8 mouse cellular contexts compared by ENCODE assay signal in the genomic region with DNA sequence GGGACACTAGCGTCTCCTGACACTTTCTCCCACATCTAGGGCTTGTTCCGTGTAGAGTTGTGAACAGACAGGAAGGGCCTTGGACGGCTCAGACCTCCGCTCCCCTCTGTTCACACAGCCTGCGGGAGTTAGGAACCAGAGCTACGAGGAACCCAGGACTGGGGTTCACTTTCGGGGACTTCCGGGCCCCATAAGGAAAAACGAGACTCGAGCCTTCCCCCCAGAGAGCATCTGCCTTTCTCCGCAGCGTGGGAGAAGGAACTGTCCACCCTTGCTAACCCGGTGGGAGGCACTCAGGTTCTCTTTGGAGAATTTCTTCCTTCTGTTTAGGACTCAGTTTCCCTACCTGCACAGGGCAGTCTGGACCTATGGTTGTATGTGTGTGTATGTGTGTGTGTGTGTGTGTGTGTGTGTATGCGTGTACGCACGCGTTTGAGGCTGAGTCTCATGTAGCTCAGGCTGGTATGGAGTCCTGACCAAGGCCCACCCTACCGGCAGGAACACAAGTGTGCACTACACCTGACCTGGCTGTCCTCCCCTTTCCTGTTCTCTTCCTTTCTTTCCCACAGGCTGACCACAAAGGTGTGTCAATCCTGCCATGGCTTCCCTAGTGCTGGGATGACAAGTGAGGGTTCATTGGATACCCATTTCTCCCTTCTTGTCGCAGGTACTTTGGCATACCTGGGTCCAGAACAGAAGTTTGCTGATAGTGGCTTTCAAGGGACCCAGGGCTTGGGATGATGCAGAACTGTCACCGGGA. TPM values are rescaled to one million over a fixed set of nuclear protein-coding genes. Genes with fewer than 3 reads are reported as not detected.
A peak's percentile ranks its signal among the peaks of the same experiment; 100 is the strongest.
DNase-seq lines count a peak whose midpoint lies in the region; ATAC-seq and TF ChIP-seq lines count a peak whose summit lies in the region.

No protein-coding gene starts in this region.

- no peak overlapping the region for H3K9ac ChIP-seq in CH12.LX (ENCODE audit: insufficient read depth, low read depth)
- no peak overlapping the region for H3K9ac ChIP-seq in forebrain, embryonic 15.5 days (replicated peaks)

- no peak for TF ChIP-seq EP300 in CH12.LX (IDR thresholded peaks at IDR 0.05; ENCODE audit: low read length)

- dilution Hi-C loops in CH12.LX (cut with MboI; ENCODE audit: extremely low pct_ligation_motif_present, extremely low pct_unique_long_range_greater_than_20kb, low sequenced_read_pairs): no loop called here

- no peak overlapping the region for H3K4me2 ChIP-seq in CH12.LX (ENCODE audit: insufficient read depth, low read depth, poor library complexity, severe bottlenecking)
- peak overlapping the region; percentile 12; the same call in 1 of the 2 replicates for H3K4me2 ChIP-seq in forebrain, embryonic 15.5 days (replicated peaks)

- peaks cover 10 to 14% of the 10 kb centered on the region in 2 experiments; a peak in 3 of 4 replicates for H3K4me1 ChIP-seq in CH12.LX (ENCODE audit: control insufficient read depth in 1 of 2, insufficient read depth in 2 of 2)
- peaks cover 20% of the 10 kb centered on the region for H3K4me1 ChIP-seq in forebrain, embryonic 15.5 days
- H3K4me1 ChIP-seq in midbrain, embryonic 10.5 days: peaks cover 35% of the 10 kb centered on the region

- peaks cover 24% of the 10 kb centered on the region for H3K79me2 ChIP-seq in CH12.LX (replicated peaks; ENCODE audit: control insufficient read depth, extremely low read depth, insufficient read depth, poor library complexity, severe bottlenecking)

- TF ChIP-seq CTCF in gastrocnemius, adult 2 months (IDR thresholded peaks at IDR 0.05): no peak
- TF ChIP-seq CTCF in CH12.LX (conservative IDR thresholded peaks at IDR 0.05 in 1 of 2, IDR thresholded peaks at IDR 0.05 in 1 of 2; ENCODE audit: low read depth in 2 of 2, low read length in 2 of 2): no peak
- TF ChIP-seq CTCF in left cerebral cortex, adult 2 months (IDR thresholded peaks at IDR 0.05): no peak

- no peak for TF ChIP-seq POLR2A in CH12.LX (IDR thresholded peaks at IDR 0.05; ENCODE audit: low read depth, low read length)

- H3K27ac ChIP-seq in gastrocnemius, adult 2 months: no peak overlapping the region
- no peak overlapping the region for H3K27ac ChIP-seq in CH12.LX (ENCODE audit: insufficient read depth, low read depth)
- H3K27ac ChIP-seq in forebrain, embryonic 15.5 days (replicated peaks): no peak overlapping the region
- H3K27ac ChIP-seq in midbrain, embryonic 10.5 days (replicated peaks): no peak overlapping the region
- H3K27ac ChIP-seq in left cerebral cortex, adult 2 months: no peak overlapping the region

- peaks cover 39 to 77% of the 10 kb centered on the region in 2 experiments for H3K36me3 ChIP-seq in CH12.LX (replicated peaks in 1 of 2; ENCODE audit: control insufficient read depth in 1 of 2, insufficient read depth in 1 of 2, low read length in 1 of 2)
- H3K36me3 ChIP-seq in forebrain, embryonic 15.5 days: peaks cover 30% of the 10 kb centered on the region
- peaks cover 35% of the 10 kb centered on the region for H3K36me3 ChIP-seq in midbrain, embryonic 10.5 days

- no peak for ATAC-seq in forebrain, embryonic 15.5 days (replicated peaks)

- H3K4me3 ChIP-seq in gastrocnemius, adult 2 months: peak overlapping the region; percentile 26
- H3K4me3 ChIP-seq in CH12.LX (replicated peaks in 1 of 3; ENCODE audit: low read depth in 2 of 3, low read length in 2 of 3, poor library complexity in 1 of 3): no peak overlapping the region
- peak overlapping the region; percentile 10 for H3K4me3 ChIP-seq in forebrain, embryonic 15.5 days
- H3K4me3 ChIP-seq in midbrain, embryonic 10.5 days: peak overlapping the region; percentile 46
- H3K4me3 ChIP-seq in left cerebral cortex, adult 2 months: no peak overlapping the region

- H3K9me3 ChIP-seq in CH12.LX (replicated peaks; ENCODE audit: low read length): peaks cover 21% of the 10 kb centered on the region
- no peaks in the 10 kb centered on the region for H3K9me3 ChIP-seq in forebrain, embryonic 15.5 days
- H3K9me3 ChIP-seq in midbrain, embryonic 10.5 days (replicated peaks): no peaks in the 10 kb centered on the region

- no peak for DNase-seq in gastrocnemius, adult 2 months
- DNase-seq in gastrocnemius, adult 18-20 months (ENCODE audit: low spot score): no peak
- no peak for DNase-seq in CH12.LX (ENCODE audit: extremely low read depth)
- DNase-seq in midbrain, embryonic 10.5 days (ENCODE audit: low spot score): peak; percentile 54
- DNase-seq in right cerebral cortex, adult 18-20 months: no peak
- no peak for DNase-seq in left cerebral cortex, adult 2 months (ENCODE audit: extremely low spot score in 1 of 2, low spot score in 2 of 2)
- no peak for DNase-seq in frontal cortex, adult 2 months (ENCODE audit: extremely low spot score in 1 of 2, low spot score in 1 of 2)

- TF ChIP-seq RAD21 in CH12.LX (IDR thresholded peaks at IDR 0.05; ENCODE audit: low read depth, low read length): no peak

- in situ Hi-C loops in CH12.LX (cut with MboI; ENCODE audit: low pct_ligation_motif_present, low pct_unique_long_range_greater_than_20kb, low sequenced_read_pairs): no loop called here

- 31% methylated on average over 20 of the region's 20 CpGs for WGBS in forebrain, embryonic 15.5 days
- 30% methylated on average over 20 of the region's 20 CpGs for WGBS in midbrain, embryonic 10.5 days

- intact Hi-C loops in gastrocnemius, adult 2 months (cut with DNase I): loop anchor here (2.0 kb wide), 1 partner anchor 18 kb away; no protein-coding TSS in a partner anchor
- intact Hi-C loops in left cerebral cortex, adult 2 months (cut with DNase I): loop anchor here (10.0 kb wide), 1 partner anchor 572 kb away; a partner anchor contains a TSS

- no peaks in the 10 kb centered on the region for H3K27me3 ChIP-seq in CH12.LX (replicated peaks)
- H3K27me3 ChIP-seq in forebrain, embryonic 15.5 days: peaks cover 41% of the 10 kb centered on the region
- H3K27me3 ChIP-seq in midbrain, embryonic 10.5 days (ENCODE audit: low read depth, poor library complexity, severe bottlenecking): peaks cover 71% of the 10 kb centered on the region

TF ChIP-seq in CH12.LX, 34 proteins besides CTCF, POLR2A, EP300 and RAD21 (continues in another document):
- TF ChIP-seq USF2 (conservative IDR thresholded peaks at IDR 0.05; ENCODE audit: low read depth, low read length): no peak
- TF ChIP-seq ZMIZ1 (IDR thresholded peaks at IDR 0.05; ENCODE audit: low read depth, low read length): 0 out of 2 replicates have a peak, but pooled peaks have one; percentile 43
- no peak for TF ChIP-seq MAX (IDR thresholded peaks at IDR 0.05; ENCODE audit: low read length)

RNA-seq across cellular contexts. Expression of a gene that starts 0.5 kb away (rescaled TPM):
- not detected for total RNA-seq in gastrocnemius, adult 2 months (2021)
- total RNA-seq in gastrocnemius, adult 18-20 months (2021): under 1 TPM in 1 of 2 experiments, not detected in 1; 0.07 TPM
- total RNA-seq in CH12.LX (2012; rRNA removed) (0.04 and 0.21 TPM in 2 replicates), CH12.LX (2014; rRNA removed) (0.16 TPM in 1 of 2 replicates, not detected in the other)
- 0.26 and 0.41 TPM in 2 replicates for polyA plus RNA-seq in CH12.LX (2012; ENCODE audit: insufficient read length, low read depth)
- polyA plus RNA-seq in forebrain, embryonic 15.5 days (2015; fragmentation: Nextera tagmentation; extraction: Ambion mirVana): 1.4 and 1.6 TPM in 2 replicates
- polyA plus RNA-seq in midbrain, embryonic 10.5 days (2016; fragmentation: Nextera tagmentation; extraction: Ambion mirVana): 0.42 and 0.63 TPM in 2 replicates
- total RNA-seq in left cerebral cortex, adult 2 months (2021): 10 to 100 TPM in 1 of 2 experiments, 1 to 10 TPM in 1; 9.9 to 10.3 TPM
- polyA plus RNA-seq in frontal cortex, adult 2 months (2012; rRNA removed): 9.9 and 12.3 TPM in 2 replicates

RNA-seq across cellular contexts. Expression of a gene that starts 4.1 kb away (rescaled TPM):
- total RNA-seq in gastrocnemius, adult 2 months (2021): 1,000 to 10,000 TPM in 1 of 2 experiments, 100 to 1,000 TPM in 1; 932 to 1,039 TPM
- 1,000 to 10,000 TPM; 1,014 to 1,053 TPM for total RNA-seq in gastrocnemius, adult 18-20 months (2021)
- total RNA-seq in CH12.LX (2012; rRNA removed) (4,693 and 5,917 TPM in 2 replicates), CH12.LX (2014; rRNA removed) (1,807 and 2,035 TPM in 2 replicates)
- 3,837 and 4,364 TPM in 2 replicates for polyA plus RNA-seq in CH12.LX (2012; ENCODE audit: insufficient read length, low read depth)
- 2,771 and 2,787 TPM in 2 replicates for polyA plus RNA-seq in forebrain, embryonic 15.5 days (2015; fragmentation: Nextera tagmentation; extraction: Ambion mirVana)
- 3,389 and 3,784 TPM in 2 replicates for polyA plus RNA-seq in midbrain, embryonic 10.5 days (2016; fragmentation: Nextera tagmentation; extraction: Ambion mirVana)
- total RNA-seq in left cerebral cortex, adult 2 months (2021): 100 to 1,000 TPM; 588 to 633 TPM
- polyA plus RNA-seq in frontal cortex, adult 2 months (2012; rRNA removed): 1,785 and 1,788 TPM in 2 replicates

RNA-seq across cellular contexts. Expression of a gene that starts 12.7 kb away (rescaled TPM):
- 10 to 100 TPM; 10.6 to 11.2 TPM for total RNA-seq in gastrocnemius, adult 2 months (2021)
- total RNA-seq in gastrocnemius, adult 18-20 months (2021): 10 to 100 TPM in 1 of 2 experiments, 1 to 10 TPM in 1; 9.4 to 13.7 TPM
- total RNA-seq in CH12.LX (2012; rRNA removed) (51.4 and 53.6 TPM in 2 replicates), CH12.LX (2014; rRNA removed) (9.2 and 9.5 TPM in 2 replicates)
- polyA plus RNA-seq in CH12.LX (2012; ENCODE audit: insufficient read length, low read depth): 30.9 and 31.1 TPM in 2 replicates
- polyA plus RNA-seq in forebrain, embryonic 15.5 days (2015; fragmentation: Nextera tagmentation; extraction: Ambion mirVana): 60.1 and 62.0 TPM in 2 replicates
- polyA plus RNA-seq in midbrain, embryonic 10.5 days (2016; fragmentation: Nextera tagmentation; extraction: Ambion mirVana): 69.4 and 74.0 TPM in 2 replicates
- total RNA-seq in left cerebral cortex, adult 2 months (2021): 10 to 100 TPM; 80.4 to 95.7 TPM
- 64.9 and 66.1 TPM in 2 replicates for polyA plus RNA-seq in frontal cortex, adult 2 months (2012; rRNA removed)

RNA-seq across cellular contexts. Expression of a gene that starts 19.3 kb away (rescaled TPM):
- total RNA-seq in gastrocnemius, adult 2 months (2021): 10 to 100 TPM; 65.6 to 73.1 TPM
- 10 to 100 TPM; 72.6 to 76.5 TPM for total RNA-seq in gastrocnemius, adult 18-20 months (2021)
- total RNA-seq in CH12.LX (2012; rRNA removed): 58.7 and 62.9 TPM in 2 replicates
- total RNA-seq in CH12.LX (2014; rRNA removed): 29.2 and 36.2 TPM in 2 replicates
- polyA plus RNA-seq in CH12.LX (2012; ENCODE audit: insufficient read length, low read depth): 82.0 and 113 TPM in 2 replicates
- polyA plus RNA-seq in forebrain, embryonic 15.5 days (2015; fragmentation: Nextera tagmentation; extraction: Ambion mirVana): 160 and 166 TPM in 2 replicates
- polyA plus RNA-seq in midbrain, embryonic 10.5 days (2016; fragmentation: Nextera tagmentation; extraction: Ambion mirVana): 180 and 183 TPM in 2 replicates
- total RNA-seq in left cerebral cortex, adult 2 months (2021): 10 to 100 TPM; 94.8 to 99.0 TPM
- polyA plus RNA-seq in frontal cortex, adult 2 months (2012; rRNA removed): 185 and 189 TPM in 2 replicates

RNA-seq across cellular contexts. Expression of a gene that starts 30.0 kb away (rescaled TPM):
- 10 to 100 TPM; 18.1 to 21.5 TPM for total RNA-seq in gastrocnemius, adult 2 months (2021)
- 10 to 100 TPM; 18.2 to 21.1 TPM for total RNA-seq in gastrocnemius, adult 18-20 months (2021)
- total RNA-seq in CH12.LX (2012; rRNA removed) (0.13 and 0.21 TPM in 2 replicates), CH12.LX (2014; rRNA removed) (not detected in 2 replicates)
- polyA plus RNA-seq in CH12.LX (2012; ENCODE audit: insufficient read length, low read depth): not detected in 2 replicates
- 12.4 and 14.3 TPM in 2 replicates for polyA plus RNA-seq in forebrain, embryonic 15.5 days (2015; fragmentation: Nextera tagmentation; extraction: Ambion mirVana)
- polyA plus RNA-seq in midbrain, embryonic 10.5 days (2016; fragmentation: Nextera tagmentation; extraction: Ambion mirVana): 9.1 and 13.4 TPM in 2 replicates
- total RNA-seq in left cerebral cortex, adult 2 months (2021): 10 to 100 TPM; 20.0 to 20.4 TPM
- 25.2 and 27.9 TPM in 2 replicates for polyA plus RNA-seq in frontal cortex, adult 2 months (2012; rRNA removed)

Comparison
In these comparisons a context has a peak if more than half of its experiments do, and no peak if none do; other contexts are left out.
1. H3K4me3 ChIP-seq: peak in gastrocnemius, adult 2 months (single experiment), forebrain, embryonic 15.5 days (single experiment) and midbrain, embryonic 10.5 days (single experiment); none in CH12.LX (0 of 3) and left cerebral cortex, adult 2 months (single experiment).
2. RNA of a gene that starts 0.5 kb away (total RNA-seq): 9.9 to 10.3 TPM in left cerebral cortex, adult 2 months; 0.04 to 0.21 TPM in CH12.LX, 0.07 TPM in gastrocnemius, adult 18-20 months and not detected in gastrocnemius, adult 2 months; every median in the first group is over 4 times any median in the second.